Mouse (Mus musculus) heart, postnatal 0 days (tissue): Measurements from ENCODE around the gene Ebpl.

Source experiments
- CTCF ChIP-seq: IDR thresholded peaks from 2 replicates; pipeline ENCODE4 v1.5.1; 2016; ENCODE audit warnings: antibody characterized with exemption, control low read depth, low read depth
- EP300 ChIP-seq: IDR thresholded peaks from 2 replicates; pipeline ENCODE4 v1.6.1; 2016; ENCODE audit warnings: antibody characterized with exemption, low read depth

GRCm38 (mm10) chr14:61405761-61406160, 45.5 kb upstream of the Ebpl start:
- TF ChIP-seq CTCF, result no peak
- TF ChIP-seq EP300, result no peak
